Mouse (Mus musculus) left cerebral cortex, adult 9 months (tissue): ENCODE measurements at regions not wholly inside any gene's neighbourhood (a gene's known extent, or its start where the extent isn't known, plus 50 kb on each side); places are given as distances from the start of the nearest gene placed in this dataset.

Source experiments
- DNase-seq, 2 experiments: peaks; one replicate each; pipeline ENCODE4 v3.0.0; 2022; ENCODE audit warnings: low spot score in 2 of 2

- DNase-seq = no peak
Measured at GRCm38 (mm10) chr15:29026219-29026618, 822.7 kb downstream of the Dnah5 start.

- DNase-seq = no peak
Measured at GRCm38 (mm10) chr15:29038903-29039302, 835.4 kb downstream of the Dnah5 start.

GRCm38 (mm10) chr15:29051166-29051565 lies 847.6 kb downstream of the Dnah5 start:
- DNase-seq = no peak

GRCm38 (mm10) chr15:29051787-29052186 lies 848.2 kb downstream of the Dnah5 start:
- no peak for DNase-seq

- DNase-seq = no peak
Measured at GRCm38 (mm10) chr15:29061016-29061415, 857.5 kb downstream of the Dnah5 start.

- no peak for DNase-seq
Measured at GRCm38 (mm10) chr15:29069066-29069465, 865.5 kb downstream of the Dnah5 start.

GRCm38 (mm10) chr15:29077748-29078147 lies 874.2 kb downstream of the Dnah5 start:
- DNase-seq = no peak

GRCm38 (mm10) chr15:29104541-29104940 lies 901.0 kb downstream of the Dnah5 start:
- DNase-seq = no peak

- DNase-seq = peak; percentile 5 to 13
Measured at GRCm38 (mm10) chr15:29146631-29147030, 943.1 kb downstream of the Dnah5 start.
